Mouse (Mus musculus) liver, postnatal 0 days (tissue): Measurements from ENCODE around the gene Zfp618.

Source experiments
- CTCF ChIP-seq: sonication (generic); IDR thresholded peaks from 2 replicates; pipeline ENCODE4 v1.5.1; 2016; ENCODE audit warnings: antibody characterized with exemption, low read depth
- EP300 ChIP-seq: IDR thresholded peaks from 2 replicates; pipeline ENCODE4 v1.6.1; 2016; ENCODE audit warnings: antibody characterized with exemption, low read depth, mild to moderate bottlenecking

DNA sequence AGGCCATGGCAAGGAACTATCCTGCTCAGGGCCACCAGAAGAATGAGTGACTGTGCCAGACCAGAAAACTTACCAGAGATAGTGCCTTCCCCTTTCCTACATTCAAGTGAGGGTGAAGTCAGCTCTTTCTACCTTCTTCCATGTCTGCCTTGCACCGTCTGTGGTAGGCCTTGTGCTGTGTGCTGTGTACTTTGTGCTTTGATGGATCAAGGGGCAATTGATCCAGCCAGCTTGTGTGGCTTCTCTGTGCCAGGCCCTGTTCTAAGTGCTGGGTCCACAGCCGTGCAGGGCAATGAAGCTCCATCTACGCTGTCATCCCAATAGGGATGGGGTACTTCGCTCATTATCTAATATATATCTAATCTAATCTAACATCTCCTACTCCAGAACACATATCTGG is 98.0 kb downstream of the Zfp618 start:
- TF ChIP-seq CTCF (no peak), EP300 (no peak)
